Mouse (Mus musculus) G1E (cell line): Measurements from ENCODE around the gene Ap2b1.

Experiments
- CTCF ChIP-seq: IDR thresholded peaks from 2 replicates; pipeline ENCODE4 v1.5.1; 2012; ENCODE audit warnings: low read depth, low read length, inconsistent platforms, mixed read lengths
- GATA1 ChIP-seq: IDR thresholded peaks from 2 replicates; pipeline ENCODE4 v1.6.1; 2012; ENCODE audit warnings: borderline replicate concordance, low read length, inconsistent platforms, mixed read lengths
- POLR2AphosphoS5 ChIP-seq: IDR thresholded peaks from 2 replicates; pipeline ENCODE4 v1.6.1; 2012; ENCODE audit warnings: low read depth, low read length, inconsistent platforms; ENCODE audit not compliant: insufficient replicate concordance
- TAL1 ChIP-seq: conservative IDR thresholded peaks from 2 replicates; pipeline ENCODE4 v1.6.1; 2012; ENCODE audit warnings: low read depth, low read length, inconsistent platforms, mixed read lengths

GRCm38 (mm10) chr11:83448021-83448926 is 149.4 kb downstream of the Ap2b1 start:
- TF ChIP-seq TAL1 (no peak), CTCF (no peak), GATA1 (no peak), POLR2AphosphoS5 (no peak)
